Mouse (Mus musculus): Measurements from ENCODE around the gene Myom1. TPM values are rescaled to one million over a fixed set of nuclear protein-coding genes. Genes with fewer than 3 reads are reported as not detected.

Myom1 gene
- polyA plus RNA-seq, 2 experiments, result 29.6 to 33.2 TPM

DNA sequence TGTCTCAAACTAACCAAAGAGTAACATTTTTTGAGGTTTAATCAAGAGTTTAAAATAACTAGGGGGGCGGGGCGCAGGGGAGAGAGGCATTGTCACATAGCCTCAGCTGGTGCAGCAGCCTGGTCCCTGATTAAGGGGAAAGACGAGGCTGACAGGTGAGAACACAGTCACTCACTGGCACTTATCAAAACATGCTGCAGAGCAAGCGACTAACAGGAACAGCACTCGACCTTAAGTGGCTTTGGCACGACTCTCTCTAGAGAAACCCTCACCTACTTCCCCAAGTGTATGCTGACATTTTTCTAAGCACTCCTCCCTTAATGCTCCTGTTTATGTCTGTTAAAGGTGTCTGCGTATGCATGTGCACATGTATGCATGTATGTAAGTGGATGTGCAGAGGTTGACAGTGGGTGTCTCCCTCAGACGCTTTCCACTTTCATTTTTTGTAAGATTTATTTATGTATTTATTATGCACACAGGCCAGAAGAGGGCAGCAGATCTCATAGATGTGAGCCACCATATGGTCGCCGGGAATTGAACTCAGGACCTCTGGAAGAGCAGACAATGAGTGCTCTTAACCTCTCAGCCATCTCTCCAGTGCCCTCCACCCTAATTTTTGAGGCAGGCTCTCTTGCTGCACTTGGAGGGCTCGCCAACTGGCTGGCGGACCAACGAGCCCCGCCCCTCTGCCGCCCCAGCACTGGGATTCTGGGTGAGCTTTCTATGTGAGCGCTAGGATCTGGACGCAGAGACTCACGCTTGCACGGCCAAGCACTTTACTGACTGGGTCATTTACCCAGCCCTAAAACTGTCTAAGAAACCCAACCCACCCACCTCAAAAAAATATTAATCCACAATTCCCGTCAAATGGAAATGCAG lies 22.8 kb upstream of the Myom1 start:
- WGBS, result 91% methylated on average over 20 of the region's 20 CpGs
- H3K27me3 ChIP-seq (ENCODE audit: control insufficient read depth, insufficient read depth, low read length), result no peaks in the 10 kb centered on the region
- no peak overlapping the region for H3K27ac ChIP-seq (replicated peaks; ENCODE audit: low read depth, low read length)
- DNase-seq (ENCODE audit: low spot score) (no peak), ATAC-seq (ENCODE audit: low FRiP score, low read depth) (no peak)
- H3K9me3 ChIP-seq (ENCODE audit: control insufficient read depth, low read length), result no peaks in the 10 kb centered on the region
- no peak overlapping the region for H3K9ac ChIP-seq (ENCODE audit: low read depth, low read length, severe bottlenecking)
- TF ChIP-seq POLR2A (IDR thresholded peaks at IDR 0.05; ENCODE audit: borderline replicate concordance, extremely low read depth, insufficient read depth, insufficient read length), result no peak
- peaks cover 5% of the 10 kb centered on the region; the same call in 1 of the 2 replicates for H3K4me1 ChIP-seq (ENCODE audit: control insufficient read depth, insufficient read depth, low read length)
- H3K4me2 ChIP-seq (replicated peaks; ENCODE audit: low read depth, low read length, severe bottlenecking), result no peak overlapping the region
- peaks cover 39% of the 10 kb centered on the region for H3K36me3 ChIP-seq (ENCODE audit: control insufficient read depth, insufficient read depth, low read length)
- H3K4me3 ChIP-seq (replicated peaks; ENCODE audit: low read length), result no peak overlapping the region

DNA sequence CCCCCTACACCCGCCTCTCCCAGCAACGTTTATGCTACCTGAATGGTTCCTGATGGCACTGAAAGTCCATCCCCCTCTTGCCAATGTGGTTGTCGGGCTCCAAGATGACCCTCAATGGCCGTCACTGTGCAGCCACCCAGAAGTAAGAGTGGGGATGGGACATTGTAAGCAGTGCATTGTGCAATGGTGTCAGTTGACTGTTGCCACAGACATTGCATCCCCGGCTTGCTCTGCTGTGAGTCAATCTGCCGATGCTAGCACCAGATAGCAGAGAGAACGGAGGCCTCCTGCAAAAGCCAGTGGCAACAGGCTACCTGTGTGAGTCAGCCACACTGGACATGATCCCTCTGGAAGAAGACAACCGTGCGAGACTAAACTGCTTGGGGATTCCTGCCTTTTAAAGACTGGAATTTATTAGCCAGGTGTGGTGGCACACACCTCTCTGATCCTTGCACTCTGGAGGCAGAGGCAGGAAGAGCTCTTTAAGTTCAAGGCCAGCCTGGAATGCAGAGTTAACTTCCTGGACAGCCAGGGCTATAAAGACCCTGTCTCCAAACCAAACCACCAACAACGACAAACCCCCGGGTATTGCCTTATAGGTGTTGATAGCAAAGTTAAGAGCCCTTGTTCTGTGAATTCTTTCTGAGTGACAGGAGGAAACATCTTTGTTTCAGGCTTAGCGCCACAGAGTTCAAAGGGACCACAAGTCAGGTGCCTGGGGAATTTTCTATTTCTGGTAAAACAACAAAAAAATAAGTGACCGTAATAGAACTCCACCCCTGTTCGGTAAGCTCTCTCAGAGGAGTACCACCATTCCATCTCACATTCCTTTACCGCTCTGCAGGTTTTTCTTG lies 16.7 kb upstream of the Myom1 start:
- Histone ChIP-seq H3K9ac (ENCODE audit: low read depth, low read length, severe bottlenecking) (no peak overlapping the region), H3K4me3 (replicated peaks; ENCODE audit: low read length) (no peak overlapping the region), H3K27me3 (ENCODE audit: control insufficient read depth, insufficient read depth, low read length) (no peaks in the 10 kb centered on the region), H3K9me3 (ENCODE audit: control insufficient read depth, low read length) (no peaks in the 10 kb centered on the region), H3K4me1 (ENCODE audit: control insufficient read depth, insufficient read depth, low read length) (peaks cover 13% of the 10 kb centered on the region; the same call in 1 of the 2 replicates), H3K27ac (replicated peaks; ENCODE audit: low read depth, low read length) (no peak overlapping the region), H3K4me2 (replicated peaks; ENCODE audit: low read depth, low read length, severe bottlenecking) (no peak overlapping the region), H3K36me3 (ENCODE audit: control insufficient read depth, insufficient read depth, low read length) (peaks cover 31% of the 10 kb centered on the region)
- ATAC-seq (ENCODE audit: low FRiP score, low read depth), result no peak
- WGBS, result 81% methylated on average over 15 of the region's 15 CpGs
- no peak for DNase-seq (ENCODE audit: low spot score)
- TF ChIP-seq POLR2A (IDR thresholded peaks at IDR 0.05; ENCODE audit: borderline replicate concordance, extremely low read depth, insufficient read depth, insufficient read length), result no peak

DNA sequence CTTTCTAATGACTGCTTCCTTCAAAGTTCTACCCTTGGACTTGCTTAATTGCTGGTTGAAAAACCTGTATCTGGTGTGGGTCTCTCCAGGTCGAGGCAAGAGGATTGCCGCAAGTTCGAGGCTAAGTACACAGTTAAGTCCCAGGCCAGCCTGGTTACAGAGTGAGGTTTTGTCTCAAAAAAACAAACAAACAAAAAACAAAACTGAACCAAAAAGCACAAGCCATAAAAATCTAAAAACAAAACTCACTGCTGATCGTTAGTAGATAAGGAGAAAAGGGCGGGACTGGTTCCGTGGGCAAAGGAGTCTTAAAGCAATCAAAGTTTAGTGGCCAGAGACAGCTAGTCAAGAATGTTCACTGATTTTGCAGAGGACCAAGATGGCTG lies 16.1 kb upstream of the Myom1 start:
- no peaks in the 10 kb centered on the region for H3K27me3 ChIP-seq (ENCODE audit: control insufficient read depth, insufficient read depth, low read length)
- WGBS, result 77% methylated on average over 6 of the region's 6 CpGs
- no peaks in the 10 kb centered on the region for H3K9me3 ChIP-seq (ENCODE audit: control insufficient read depth, low read length)
- no peak for TF ChIP-seq POLR2A (IDR thresholded peaks at IDR 0.05; ENCODE audit: borderline replicate concordance, extremely low read depth, insufficient read depth, insufficient read length)
- peaks cover 18% of the 10 kb centered on the region for H3K4me1 ChIP-seq (ENCODE audit: control insufficient read depth, insufficient read depth, low read length)
- ATAC-seq (ENCODE audit: low FRiP score, low read depth), result no peak
- no peak overlapping the region for H3K4me3 ChIP-seq (replicated peaks; ENCODE audit: low read length)
- H3K36me3 ChIP-seq (ENCODE audit: control insufficient read depth, insufficient read depth, low read length), result peaks cover 26% of the 10 kb centered on the region
- no peak overlapping the region for H3K27ac ChIP-seq (replicated peaks; ENCODE audit: low read depth, low read length)
- H3K4me2 ChIP-seq (replicated peaks; ENCODE audit: low read depth, low read length, severe bottlenecking), result no peak overlapping the region
- H3K9ac ChIP-seq (ENCODE audit: low read depth, low read length, severe bottlenecking), result no peak overlapping the region
- DNase-seq (ENCODE audit: low spot score), result no peak

DNA sequence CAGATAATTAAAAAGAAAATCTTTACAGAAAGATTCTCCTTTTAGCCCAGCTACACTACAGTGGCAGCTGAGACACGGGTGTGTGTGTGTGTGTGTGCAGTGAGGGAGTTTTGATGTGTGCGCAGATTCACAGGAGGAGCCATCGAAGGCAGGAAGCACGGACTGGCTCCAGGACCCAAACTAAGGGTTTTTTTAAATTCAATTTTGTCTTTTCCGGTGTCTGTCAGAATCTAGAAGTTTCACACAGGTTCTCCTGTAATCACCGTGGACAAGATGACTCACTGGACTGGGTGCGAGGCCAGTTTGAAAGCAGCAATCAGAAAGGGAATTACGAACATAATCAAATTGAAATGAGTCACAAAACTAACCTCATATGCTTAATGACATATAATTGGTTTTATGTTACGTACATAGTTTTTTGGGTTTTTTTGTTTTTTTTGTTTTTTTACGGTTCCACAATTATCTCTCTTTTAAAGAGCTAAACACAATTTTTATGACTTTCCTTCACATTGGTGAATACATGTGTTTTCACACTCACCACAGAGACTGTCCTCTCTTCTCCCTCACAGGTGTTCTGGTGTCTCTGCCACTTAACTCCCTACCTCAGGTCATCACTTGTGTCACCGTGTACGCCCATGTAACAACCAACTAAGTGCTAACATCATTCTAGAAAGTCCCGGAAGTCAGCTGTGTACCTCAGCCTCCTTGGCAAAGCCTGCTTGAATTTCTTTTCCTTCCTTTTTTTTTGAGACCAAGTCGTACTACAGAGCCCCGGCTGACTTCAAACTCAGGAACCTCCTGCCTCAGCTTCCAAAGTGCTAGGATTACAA lies 15.4 kb upstream of the Myom1 start:
- no peak overlapping the region for H3K4me2 ChIP-seq (replicated peaks; ENCODE audit: low read depth, low read length, severe bottlenecking)
- H3K9ac ChIP-seq (ENCODE audit: low read depth, low read length, severe bottlenecking), result no peak overlapping the region
- H3K9me3 ChIP-seq (ENCODE audit: control insufficient read depth, low read length), result no peaks in the 10 kb centered on the region
- H3K36me3 ChIP-seq (ENCODE audit: control insufficient read depth, insufficient read depth, low read length), result peaks cover 24% of the 10 kb centered on the region
- ATAC-seq (ENCODE audit: low FRiP score, low read depth) (no peak), DNase-seq (ENCODE audit: low spot score) (no peak)
- H3K4me3 ChIP-seq (replicated peaks; ENCODE audit: low read length), result no peak overlapping the region
- WGBS, result 89% methylated on average over 15 of the region's 15 CpGs
- no peak for TF ChIP-seq POLR2A (IDR thresholded peaks at IDR 0.05; ENCODE audit: borderline replicate concordance, extremely low read depth, insufficient read depth, insufficient read length)
- H3K27me3 ChIP-seq (ENCODE audit: control insufficient read depth, insufficient read depth, low read length), result no peaks in the 10 kb centered on the region
- H3K27ac ChIP-seq (replicated peaks; ENCODE audit: low read depth, low read length), result no peak overlapping the region
- H3K4me1 ChIP-seq (ENCODE audit: control insufficient read depth, insufficient read depth, low read length), result peaks cover 20% of the 10 kb centered on the region

DNA sequence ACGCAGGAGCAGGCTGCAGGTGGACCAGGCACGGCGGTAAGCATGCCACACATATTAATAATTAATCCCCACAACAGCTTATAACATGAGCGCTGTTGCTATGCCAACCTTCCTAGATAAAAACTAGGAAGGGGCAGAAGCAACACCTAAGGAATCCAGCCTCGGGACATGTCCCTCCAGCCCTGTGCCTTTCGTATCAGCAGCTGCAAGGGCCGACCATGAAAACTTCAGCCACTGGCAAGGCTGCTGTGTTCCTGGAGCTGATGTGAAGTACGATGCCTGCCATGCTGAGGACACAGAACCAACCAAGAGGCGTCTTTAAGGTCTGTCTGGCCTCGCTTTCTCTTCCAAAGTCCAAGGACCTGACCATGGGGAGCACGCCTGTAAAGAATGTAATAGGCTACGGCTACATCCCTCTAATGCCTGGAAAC lies 14.1 kb upstream of the Myom1 start:
- H3K27me3 ChIP-seq (ENCODE audit: control insufficient read depth, insufficient read depth, low read length), result no peaks in the 10 kb centered on the region
- DNase-seq (ENCODE audit: low spot score), result no peak
- peaks cover 26% of the 10 kb centered on the region for H3K4me1 ChIP-seq (ENCODE audit: control insufficient read depth, insufficient read depth, low read length)
- H3K9me3 ChIP-seq (ENCODE audit: control insufficient read depth, low read length), result no peaks in the 10 kb centered on the region
- peaks cover 31% of the 10 kb centered on the region for H3K36me3 ChIP-seq (ENCODE audit: control insufficient read depth, insufficient read depth, low read length)
- 89% methylated on average over 12 of the region's 12 CpGs for WGBS
- no peak overlapping the region for H3K4me2 ChIP-seq (replicated peaks; ENCODE audit: low read depth, low read length, severe bottlenecking)
- H3K9ac ChIP-seq (ENCODE audit: low read depth, low read length, severe bottlenecking), result no peak overlapping the region
- TF ChIP-seq POLR2A (IDR thresholded peaks at IDR 0.05; ENCODE audit: borderline replicate concordance, extremely low read depth, insufficient read depth, insufficient read length), result no peak
- no peak for ATAC-seq (ENCODE audit: low FRiP score, low read depth)
- no peak overlapping the region for H3K4me3 ChIP-seq (replicated peaks; ENCODE audit: low read length)
- H3K27ac ChIP-seq (replicated peaks; ENCODE audit: low read depth, low read length), result no peak overlapping the region

All from limb, embryonic 14.5 days (tissue).